Mouse (Mus musculus) large intestine, adult 2 months (tissue): ENCODE data around the gene Mctp1. TPM values are rescaled to one million over a fixed set of nuclear protein-coding genes. Genes with fewer than 3 reads are reported as not detected.
"Not testable (repeated sequence)": the region's sequence is repeated elsewhere in the genome, so short reads cannot be mapped to it uniquely, and the experiment has no call there.

Source experiments
- DNase-seq: peaks from one replicate; pipeline ENCODE4 v3.0.0-alpha.2; 2012; ENCODE audit warnings: low read depth, low spot score
- WGBS: fragments of 180-500 bp; shearing (Covaris S2); methylation state at CpG from one replicate; pipeline ENCODE4 v1.1.7; 2018; 5-methylcytosine and 5-hydroxymethylcytosine counted together
- polyA plus RNA-seq: library from polyadenylated mRNA; depleted of rRNA; stranded (reverse); fragments of >200 nt; gene quantifications from 2 replicates; pipeline ENCODE4 v1.2.3, GENCODE M21; 2012

Mctp1 gene
- polyA plus RNA-seq, 1 experiment, result 0.22 TPM

- WGBS, result 76% methylated on average over 8 of the region's 8 CpGs
- no peak for DNase-seq
These were observed 500.3 kb downstream of the Mctp1 start for GRCm38 (mm10) chr13:76884517-76885092.

- no peak for DNase-seq
These were observed 508.7 kb downstream of the Mctp1 start for GRCm38 (mm10) chr13:76892987-76893386.

GRCm38 (mm10) chr13:76895770-76896456 lies 511.6 kb downstream of the Mctp1 start:
- no peak for DNase-seq
- WGBS, result 82% methylated on average over 4 of the region's 4 CpGs

- WGBS, result 86% methylated on average over 1 of the region's 1 CpGs
These were observed 512.1 kb downstream of the Mctp1 start for GRCm38 (mm10) chr13:76896457-76896790.

GRCm38 (mm10) chr13:76918321-76918720 lies 534.0 kb downstream of the Mctp1 start:
- WGBS, result 89% methylated on average over 1 of the region's 1 CpGs
- no peak for DNase-seq

More at GRCm38 (mm10) chr13:76896457-76896790, 512.1 kb downstream of the Mctp1 start:
- DNase-seq, result no peak

GRCm38 (mm10) chr13:76926851-76927250 lies 542.5 kb downstream of the Mctp1 start:
- WGBS, result 24% methylated on average over 1 of the region's 1 CpGs
- DNase-seq, result no peak

- DNase-seq, result no peak
- 63% methylated on average over 5 of the region's 5 CpGs for WGBS
These were observed 543.6 kb downstream of the Mctp1 start for GRCm38 (mm10) chr13:76927875-76928440.

GRCm38 (mm10) chr13:76929152-76929551 lies 544.8 kb downstream of the Mctp1 start:
- WGBS, result 73% methylated on average over 3 of the region's 3 CpGs

GRCm38 (mm10) chr13:76932933-76933332 lies 548.6 kb downstream of the Mctp1 start:
- 56% methylated on average over 5 of the region's 5 CpGs for WGBS
- DNase-seq, result no peak

More at GRCm38 (mm10) chr13:76929152-76929551, 544.8 kb downstream of the Mctp1 start:
- DNase-seq, result no peak

GRCm38 (mm10) chr13:76949234-76949633 lies 564.9 kb downstream of the Mctp1 start:
- no peak for DNase-seq

GRCm38 (mm10) chr13:76967588-76967987 lies 583.3 kb downstream of the Mctp1 start:
- no peak for DNase-seq

- DNase-seq, result no peak
- WGBS, result 0% methylated on average over 2 of the region's 2 CpGs
These were observed 585.1 kb downstream of the Mctp1 start for GRCm38 (mm10) chr13:76969386-76969785.

- WGBS, result 87% methylated on average over 3 of the region's 3 CpGs
- DNase-seq, result not testable (repeated sequence)
These were observed 586.7 kb downstream of the Mctp1 start for GRCm38 (mm10) chr13:76971046-76971445.

- WGBS, result 82% methylated on average over 3 of the region's 3 CpGs
- no peak for DNase-seq
These were observed 618.3 kb downstream of the Mctp1 start for GRCm38 (mm10) chr13:77002628-77003027.

GRCm38 (mm10) chr13:77003684-77004083 lies 619.3 kb downstream of the Mctp1 start:
- DNase-seq, result no peak
- 88% methylated on average over 1 of the region's 1 CpGs for WGBS

GRCm38 (mm10) chr13:77018851-77019250 lies 634.5 kb downstream of the Mctp1 start:
- DNase-seq, result no peak
- 84% methylated on average over 2 of the region's 2 CpGs for WGBS

GRCm38 (mm10) chr13:77029594-77029993 lies 645.3 kb downstream of the Mctp1 start:
- 35% methylated on average over 5 of the region's 5 CpGs for WGBS
- DNase-seq, result no peak

GRCm38 (mm10) chr13:77043375-77043774 lies 659.0 kb downstream of the Mctp1 start:
- 55% methylated on average over 1 of the region's 1 CpGs for WGBS
- no peak for DNase-seq

GRCm38 (mm10) chr13:77045375-77045774 lies 661.0 kb downstream of the Mctp1 start:
- WGBS, result 86% methylated on average over 1 of the region's 1 CpGs
- no peak for DNase-seq

- WGBS, result 86% methylated on average over 10 of the region's 10 CpGs
- DNase-seq, result no peak
These were observed 662.1 kb downstream of the Mctp1 start for GRCm38 (mm10) chr13:77046416-77046815.

- 66% methylated on average over 6 of the region's 6 CpGs for WGBS
- no peak for DNase-seq
These were observed 663.0 kb downstream of the Mctp1 start for GRCm38 (mm10) chr13:77047179-77047931.
